Mouse (Mus musculus) MEL (cell line): Measurements from ENCODE around the gene Cd99l2. TPM values are rescaled to one million over a fixed set of nuclear protein-coding genes. Genes with fewer than 3 reads are reported as not detected.
A peak's percentile ranks its signal among the peaks of the same experiment; 100 is the strongest.

Experiments used
- DNase-seq: peaks from one replicate; pipeline ENCODE4 v3.0.0; 2011; ENCODE audit warnings: low read depth, low spot score
- H3K27ac ChIP-seq: 2 replicates; pipeline ENCODE4 v1.5.1; 2012; ENCODE audit warnings: low read depth, mild to moderate bottlenecking, control low read depth, low read length, moderate library complexity; ENCODE audit not compliant: control insufficient read depth
- H3K27me3 ChIP-seq, 2 experiments: fragments of 150-350 bp in 1 of 2; sonication (generic) in 1 of 2; 2 replicates each; pipeline ENCODE4 v1.6.1; 2012; ENCODE audit warnings: low read length in 2 of 2, mild to moderate bottlenecking in 2 of 2, improper control_type of control experiment in 1 of 2, moderate library complexity in 1 of 2; ENCODE audit not compliant: insufficient read depth in 2 of 2, control insufficient read depth in 1 of 2
- H3K36me3 ChIP-seq, 2 experiments: 2 replicates each; pipeline ENCODE4 v1.6.1; 2012 to 2014; ENCODE audit warnings: low read length in 2 of 2, improper control_type of control experiment in 1 of 2, inconsistent platforms in 1 of 2, mild to moderate bottlenecking in 1 of 2; ENCODE audit not compliant: insufficient read depth in 2 of 2, control insufficient read depth in 1 of 2
- H3K4me1 ChIP-seq, 2 experiments: fragments of 150-350 bp in 1 of 2; sonication (generic) in 1 of 2; 2 replicates each; pipeline ENCODE4 v1.6.1; 2012; ENCODE audit warnings: low read length in 2 of 2, improper control_type of control experiment in 1 of 2, mild to moderate bottlenecking in 1 of 2; ENCODE audit not compliant: insufficient read depth in 2 of 2, control insufficient read depth in 1 of 2
- H3K4me3 ChIP-seq, 2 experiments: fragments of 150-350 bp in 1 of 2; sonication (generic) in 1 of 2; 2 replicates each; pipeline ENCODE4 v1.5.1; 2012; ENCODE audit warnings: low read depth in 2 of 2, low read length in 2 of 2, mild to moderate bottlenecking in 2 of 2, moderate library complexity in 2 of 2, control low read depth in 1 of 2, improper control_type of control experiment in 1 of 2; ENCODE audit not compliant: control insufficient read depth in 1 of 2, insufficient read depth in 1 of 2
- H3K79me2 ChIP-seq: 2 replicates; pipeline ENCODE4 v1.6.1; 2012; ENCODE audit warnings: mild to moderate bottlenecking, low read length, moderate library complexity; ENCODE audit not compliant: control insufficient read depth, poor library complexity, insufficient read depth
- H3K9ac ChIP-seq: 2 replicates; pipeline ENCODE4 v1.6.1; 2012; ENCODE audit warnings: low read depth, mild to moderate bottlenecking, control low read depth, low read length, moderate library complexity; ENCODE audit not compliant: control insufficient read depth, poor library complexity, severe bottlenecking
- H3K9me3 ChIP-seq: fragments of 150-350 bp; sonication (generic); replicated peaks from 2 replicates; pipeline ENCODE4 v1.6.1; 2012; ENCODE audit warnings: mild to moderate bottlenecking, low read length, improper control_type of control experiment, moderate library complexity; ENCODE audit not compliant: insufficient read depth
- CHD1 ChIP-seq: IDR thresholded peaks from 2 replicates; pipeline ENCODE4 v1.6.1; 2012; ENCODE audit warnings: low read depth, mild to moderate bottlenecking, inconsistent platforms, low read length, improper control_type of control experiment
- CHD2 ChIP-seq: IDR thresholded peaks from 2 replicates; pipeline ENCODE4 v1.6.1; 2011; ENCODE audit warnings: low read length, improper control_type of control experiment
- CTCF ChIP-seq, 3 experiments: IDR thresholded peaks in 2 of 3; conservative IDR thresholded peaks in 1 of 3; 2 replicates each; pipeline ENCODE4 v1.5.1; 2011 to 2012; ENCODE audit warnings: low read length in 3 of 3, low read depth in 2 of 3, mild to moderate bottlenecking in 2 of 3, improper control_type of control experiment in 1 of 3, inconsistent platforms in 1 of 3, mixed read lengths in 1 of 3, moderate library complexity in 1 of 3; ENCODE audit not compliant: control insufficient read depth in 1 of 3, insufficient read depth in 1 of 3, poor library complexity in 1 of 3, severe bottlenecking in 1 of 3
- E2F4 ChIP-seq: IDR thresholded peaks from 2 replicates; pipeline ENCODE4 v1.6.1; 2011; ENCODE audit warnings: low read depth, low read length, improper control_type of control experiment, borderline replicate concordance
- EP300 ChIP-seq, 2 experiments: IDR thresholded peaks; 2 replicates each; pipeline ENCODE4 v1.6.1; 2011; ENCODE audit warnings: improper control_type of control experiment in 2 of 2, low read length in 2 of 2, low read depth in 1 of 2, mild to moderate bottlenecking in 1 of 2
- GABPA ChIP-seq: IDR thresholded peaks from 2 replicates; pipeline ENCODE4 v1.6.1; 2012; ENCODE audit warnings: low read depth, mild to moderate bottlenecking, inconsistent platforms, low read length, improper control_type of control experiment, moderate library complexity
- GATA1 ChIP-seq: IDR thresholded peaks from 2 replicates; pipeline ENCODE4 v1.6.1; 2011; ENCODE audit warnings: low read depth, low read length, improper control_type of control experiment
- HCFC1 ChIP-seq: IDR thresholded peaks from 2 replicates; pipeline ENCODE4 v1.6.1; 2012; ENCODE audit warnings: low read depth, mild to moderate bottlenecking, inconsistent platforms, low read length, improper control_type of control experiment, moderate library complexity
- JUND ChIP-seq: IDR thresholded peaks from 2 replicates; pipeline ENCODE4 v1.6.1; 2011; ENCODE audit warnings: low read depth, mild to moderate bottlenecking, improper control_type of control experiment, low read length
- MAFK ChIP-seq: IDR thresholded peaks from 2 replicates; pipeline ENCODE4 v1.6.1; 2011; ENCODE audit warnings: low read depth, mild to moderate bottlenecking, low read length, improper control_type of control experiment, borderline replicate concordance
- MAX ChIP-seq: IDR thresholded peaks from 2 replicates; pipeline ENCODE4 v1.6.1; 2011; ENCODE audit warnings: low read length, improper control_type of control experiment
- MAZ ChIP-seq: IDR thresholded peaks from 2 replicates; pipeline ENCODE4 v1.6.1; 2012; ENCODE audit warnings: low read depth, mild to moderate bottlenecking, inconsistent platforms, low read length, improper control_type of control experiment
- MEF2A ChIP-seq: IDR thresholded peaks from 2 replicates; pipeline ENCODE4 v1.6.1; 2014; ENCODE audit warnings: low read depth, mild to moderate bottlenecking, inconsistent platforms, low read length, improper control_type of control experiment; ENCODE audit not compliant: poor library complexity, insufficient replicate concordance, severe bottlenecking; ENCODE audit errors: extremely low read depth
- MXI1 ChIP-seq: IDR thresholded peaks from 2 replicates; pipeline ENCODE4 v1.6.1; 2011; ENCODE audit warnings: mild to moderate bottlenecking, low read depth, low read length, improper control_type of control experiment
- NELFE ChIP-seq: IDR thresholded peaks from 2 replicates; pipeline ENCODE4 v1.6.1; 2011; ENCODE audit warnings: low read depth, low read length, improper control_type of control experiment
- NRF1 ChIP-seq: IDR thresholded peaks from 2 replicates; pipeline ENCODE4 v1.6.1; 2014; ENCODE audit warnings: low read depth, mild to moderate bottlenecking, inconsistent platforms, low read length, improper control_type of control experiment, moderate library complexity; ENCODE audit not compliant: poor library complexity, insufficient read depth, severe bottlenecking
- POLR2A ChIP-seq, 2 experiments: IDR thresholded peaks; 2 replicates each; pipeline ENCODE4 v1.6.1; 2011 to 2012; ENCODE audit warnings: low read length in 2 of 2, mild to moderate bottlenecking in 2 of 2, control low read depth in 1 of 2, improper control_type of control experiment in 1 of 2, low read depth in 1 of 2, moderate library complexity in 1 of 2; ENCODE audit not compliant: control insufficient read depth in 1 of 2, insufficient read depth in 1 of 2, poor library complexity in 1 of 2
- POLR2AphosphoS5 ChIP-seq: IDR thresholded peaks from 2 replicates; pipeline ENCODE4 v1.6.1; 2012; ENCODE audit warnings: low read depth, borderline replicate concordance, mild to moderate bottlenecking, inconsistent platforms, low read length, moderate library complexity, mixed read lengths
- RAD21 ChIP-seq: IDR thresholded peaks from 2 replicates; pipeline ENCODE4 v1.6.1; 2011; ENCODE audit warnings: mild to moderate bottlenecking, low read depth, low read length, improper control_type of control experiment
- RCOR1 ChIP-seq: IDR thresholded peaks from 2 replicates; pipeline ENCODE4 v1.6.1; 2012; ENCODE audit warnings: low read depth, mild to moderate bottlenecking, inconsistent platforms, low read length, improper control_type of control experiment
- SMC3 ChIP-seq: IDR thresholded peaks from 2 replicates; pipeline ENCODE4 v1.6.1; 2011; ENCODE audit warnings: low read depth, low read length, improper control_type of control experiment
- TAL1 ChIP-seq: IDR thresholded peaks from 2 replicates; pipeline ENCODE4 v1.6.1; 2012; ENCODE audit warnings: mild to moderate bottlenecking, inconsistent platforms, low read length, moderate library complexity, mixed read lengths
- TBP ChIP-seq: IDR thresholded peaks from 2 replicates; pipeline ENCODE4 v1.8.0; 2011; ENCODE audit warnings: low read depth, low read length, improper control_type of control experiment
- TCF12 ChIP-seq: IDR thresholded peaks from 2 replicates; pipeline ENCODE4 v1.6.1; 2014; ENCODE audit warnings: low read depth, mild to moderate bottlenecking, inconsistent platforms, low read length, improper control_type of control experiment, moderate library complexity
- UBTF ChIP-seq: IDR thresholded peaks from 2 replicates; pipeline ENCODE4 v1.6.1; 2012; ENCODE audit warnings: low read depth, mild to moderate bottlenecking, inconsistent platforms, low read length, improper control_type of control experiment, moderate library complexity, borderline replicate concordance; ENCODE audit not compliant: insufficient read depth
- USF1 ChIP-seq: IDR thresholded peaks from 2 replicates; pipeline ENCODE4 v1.6.1; 2014; ENCODE audit warnings: low read depth, mild to moderate bottlenecking, inconsistent platforms, low read length, improper control_type of control experiment, moderate library complexity
- ZKSCAN1 ChIP-seq: IDR thresholded peaks from 2 replicates; pipeline ENCODE4 v1.6.1; 2012; ENCODE audit warnings: low read depth, mild to moderate bottlenecking, inconsistent platforms, low read length, improper control_type of control experiment, moderate library complexity
- ZMIZ1 ChIP-seq: IDR thresholded peaks from 2 replicates; pipeline ENCODE4 v1.6.1; 2012; ENCODE audit warnings: low read depth, mild to moderate bottlenecking, inconsistent platforms, low read length, improper control_type of control experiment, moderate library complexity
- ZNF384 ChIP-seq: IDR thresholded peaks from 2 replicates; pipeline ENCODE4 v1.6.1; 2012; ENCODE audit warnings: low read depth, mild to moderate bottlenecking, inconsistent platforms, low read length, improper control_type of control experiment
- polyA plus RNA-seq, 2 experiments: library from polyadenylated mRNA; stranded (reverse) in 1 of 2; unstranded in 1 of 2; fragments of >175 nt in 1 of 2; fragments of >200 nt in 1 of 2; gene quantifications; 2 replicates each; pipeline versions ENCODE4 v1.2.1 to v1.2.4; 2012; ENCODE audit warnings: low replicate concordance in 2 of 2, low read depth in 1 of 2; ENCODE audit not compliant: insufficient read length in 2 of 2, insufficient read depth in 1 of 2, missing spikeins in 1 of 2
- total RNA-seq: library from RNA; depleted of rRNA; stranded (reverse); fragments of 300-350 nt; gene quantifications from 2 replicates; pipeline ENCODE4 v1.2.3, GENCODE M21; 2012

The Cd99l2 gene
- total and polyA plus RNA-seq, 3 experiments, result 7.9 to 12.0 TPM; not detected in 1

DNA sequence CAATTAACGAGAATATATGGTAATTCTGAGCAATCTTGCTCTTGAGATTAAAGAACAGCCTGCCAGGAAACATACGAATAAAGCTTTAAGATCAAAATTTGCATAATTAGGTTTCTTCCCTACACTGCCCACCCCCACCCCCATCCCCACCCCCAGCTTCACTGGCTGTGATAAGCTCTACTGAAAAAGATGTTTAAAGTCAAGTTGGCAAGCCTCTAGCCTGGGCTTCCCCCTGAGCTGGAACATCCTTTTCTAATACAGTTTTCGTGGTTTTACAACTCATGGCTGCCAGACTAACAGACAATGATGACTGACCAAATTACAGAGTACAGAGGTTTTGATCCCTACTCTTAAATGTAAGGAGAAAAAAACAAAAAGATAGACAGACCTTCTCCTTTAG lies 17.6 kb downstream of the Cd99l2 start:
- no peaks in the 10 kb centered on the region for H3K79me2 ChIP-seq
- H3K9me3 ChIP-seq, result no peaks in the 10 kb centered on the region
- TF ChIP-seq TBP (no peak), HCFC1 (no peak), MEF2A (no peak), EP300 (IDR thresholded peaks at IDR 0.05; ENCODE audit: low read depth in 1 of 2, low read length in 2 of 2) (no peak), ZNF384 (no peak), USF1 (no peak), ZMIZ1 (no peak), ZKSCAN1 (no peak), POLR2A (IDR thresholded peaks at IDR 0.05; ENCODE audit: control insufficient read depth in 1 of 2, insufficient read depth in 1 of 2, low read depth in 1 of 2, low read length in 2 of 2, poor library complexity in 1 of 2) (no peak), CTCF (IDR thresholded peaks at IDR 0.05 in 2 of 3, conservative IDR thresholded peaks at IDR 0.05 in 1 of 3; ENCODE audit: control insufficient read depth in 1 of 3, insufficient read depth in 1 of 3, low read depth in 2 of 3, low read length in 3 of 3, poor library complexity in 1 of 3, severe bottlenecking in 1 of 3) (no peak), CHD1 (no peak), CHD2 (no peak), MXI1 (no peak), POLR2AphosphoS5 (no peak), TAL1 (no peak), NELFE (no peak), UBTF (no peak)
- peaks cover 7 to 21% of the 10 kb centered on the region in 2 experiments for H3K4me1 ChIP-seq
- peak overlapping the region; percentile 69 for H3K27ac ChIP-seq
- no peak overlapping the region for H3K4me3 ChIP-seq
- H3K36me3 ChIP-seq, result peaks cover 0 to 27% of the 10 kb centered on the region in 2 experiments; a peak in 2 of 4 replicates
- H3K27me3 ChIP-seq, result no peaks in the 10 kb centered on the region
- DNase-seq, result peak; percentile 39
- no peak overlapping the region for H3K9ac ChIP-seq

DNA sequence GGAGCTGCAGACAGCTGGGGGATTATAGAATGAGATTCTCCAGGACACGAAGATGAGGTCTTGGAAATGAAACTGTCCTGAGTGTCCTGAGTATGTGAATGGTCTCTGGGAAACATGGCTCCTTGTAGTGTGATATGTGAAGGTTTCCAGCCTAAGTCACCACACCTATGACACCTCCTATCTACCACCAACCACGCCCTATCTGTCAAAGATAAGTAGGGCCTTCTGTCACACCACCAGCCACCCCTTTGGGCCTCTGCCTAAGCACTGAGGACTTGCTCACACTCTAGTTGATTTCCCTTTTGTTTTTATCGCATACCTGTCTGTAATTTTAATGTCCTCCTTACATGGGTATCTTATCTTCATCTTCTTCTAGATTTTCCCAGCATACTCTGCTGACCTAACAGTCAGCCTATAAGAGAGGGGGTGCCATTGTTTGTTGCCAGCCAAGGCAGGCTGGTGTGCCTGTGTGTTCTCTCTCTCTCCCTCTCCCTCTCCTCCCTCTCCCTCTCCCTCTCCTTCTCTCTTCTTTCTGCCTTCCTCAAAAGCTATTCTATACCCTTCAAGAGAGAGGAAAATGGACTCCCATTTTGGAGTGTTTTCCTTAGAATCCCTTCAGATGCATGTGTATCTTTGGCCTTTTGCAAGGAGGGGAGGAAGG lies 18.2 kb downstream of the Cd99l2 start:
- DNase-seq, result peak; percentile 72
- H3K9ac ChIP-seq, result no peak overlapping the region
- H3K9me3 ChIP-seq, result no peaks in the 10 kb centered on the region
- peaks cover 5 to 20% of the 10 kb centered on the region in 2 experiments for H3K4me1 ChIP-seq
- peak overlapping the region in 1 of 2 experiments; percentile 29; a peak in 1 of 4 replicates for H3K4me3 ChIP-seq
- peak overlapping the region; percentile 84 for H3K27ac ChIP-seq
- H3K36me3 ChIP-seq, result peaks cover 0 to 20% of the 10 kb centered on the region in 2 experiments; a peak in 2 of 4 replicates
- H3K79me2 ChIP-seq, result no peaks in the 10 kb centered on the region
- no peaks in the 10 kb centered on the region for H3K27me3 ChIP-seq
- TF ChIP-seq RCOR1 (no peak), TCF12 (peak; percentile 65), POLR2A (IDR thresholded peaks at IDR 0.05; ENCODE audit: control insufficient read depth in 1 of 2, insufficient read depth in 1 of 2, low read depth in 1 of 2, low read length in 2 of 2, poor library complexity in 1 of 2) (no peak), EP300 (IDR thresholded peaks at IDR 0.05; ENCODE audit: low read depth in 1 of 2, low read length in 2 of 2) (peak; percentile 60 to 72; a peak in 3 of 4 replicates), CHD1 (no peak), NRF1 (no peak), CTCF (IDR thresholded peaks at IDR 0.05 in 2 of 3, conservative IDR thresholded peaks at IDR 0.05 in 1 of 3; ENCODE audit: control insufficient read depth in 1 of 3, insufficient read depth in 1 of 3, low read depth in 2 of 3, low read length in 3 of 3, poor library complexity in 1 of 3, severe bottlenecking in 1 of 3) (no peak), USF1 (no peak), ZKSCAN1 (no peak), MAX (0 out of 2 replicates have a peak, but pooled peaks have one; percentile 20), GABPA (no peak), SMC3 (no peak), HCFC1 (no peak), E2F4 (no peak), MEF2A (no peak), MAFK (no peak), MAZ (no peak), JUND (no peak), TAL1 (peak; percentile 17; the same call in 1 of the 2 replicates), RAD21 (no peak), CHD2 (no peak), GATA1 (peak; percentile 81), ZMIZ1 (no peak)
